Mouse (Mus musculus) MEL (cell line): ENCODE data around the gene Rfpl4b. TPM values are rescaled to one million over a fixed set of nuclear protein-coding genes. Genes with fewer than 3 reads are reported as not detected.

Experiments
- DNase-seq: peaks from one replicate; pipeline ENCODE4 v3.0.0; 2011; ENCODE audit warnings: low read depth, low spot score
- H3K27ac ChIP-seq: 2 replicates; pipeline ENCODE4 v1.5.1; 2012; ENCODE audit warnings: low read depth, mild to moderate bottlenecking, control low read depth, low read length, moderate library complexity; ENCODE audit not compliant: control insufficient read depth
- H3K27me3 ChIP-seq, 2 experiments: fragments of 150-350 bp in 1 of 2; sonication (generic) in 1 of 2; 2 replicates each; pipeline ENCODE4 v1.6.1; 2012; ENCODE audit warnings: low read length in 2 of 2, mild to moderate bottlenecking in 2 of 2, improper control_type of control experiment in 1 of 2, moderate library complexity in 1 of 2; ENCODE audit not compliant: insufficient read depth in 2 of 2, control insufficient read depth in 1 of 2
- H3K36me3 ChIP-seq, 2 experiments: 2 replicates each; pipeline ENCODE4 v1.6.1; 2012 to 2014; ENCODE audit warnings: low read length in 2 of 2, improper control_type of control experiment in 1 of 2, inconsistent platforms in 1 of 2, mild to moderate bottlenecking in 1 of 2; ENCODE audit not compliant: insufficient read depth in 2 of 2, control insufficient read depth in 1 of 2
- H3K4me1 ChIP-seq, 2 experiments: fragments of 150-350 bp in 1 of 2; sonication (generic) in 1 of 2; 2 replicates each; pipeline ENCODE4 v1.6.1; 2012; ENCODE audit warnings: low read length in 2 of 2, improper control_type of control experiment in 1 of 2, mild to moderate bottlenecking in 1 of 2; ENCODE audit not compliant: insufficient read depth in 2 of 2, control insufficient read depth in 1 of 2
- H3K4me3 ChIP-seq, 2 experiments: fragments of 150-350 bp in 1 of 2; sonication (generic) in 1 of 2; 2 replicates each; pipeline ENCODE4 v1.5.1; 2012; ENCODE audit warnings: low read depth in 2 of 2, low read length in 2 of 2, mild to moderate bottlenecking in 2 of 2, moderate library complexity in 2 of 2, control low read depth in 1 of 2, improper control_type of control experiment in 1 of 2; ENCODE audit not compliant: control insufficient read depth in 1 of 2, insufficient read depth in 1 of 2
- H3K79me2 ChIP-seq: 2 replicates; pipeline ENCODE4 v1.6.1; 2012; ENCODE audit warnings: mild to moderate bottlenecking, low read length, moderate library complexity; ENCODE audit not compliant: control insufficient read depth, poor library complexity, insufficient read depth
- H3K9ac ChIP-seq: 2 replicates; pipeline ENCODE4 v1.6.1; 2012; ENCODE audit warnings: low read depth, mild to moderate bottlenecking, control low read depth, low read length, moderate library complexity; ENCODE audit not compliant: control insufficient read depth, poor library complexity, severe bottlenecking
- H3K9me3 ChIP-seq: fragments of 150-350 bp; sonication (generic); replicated peaks from 2 replicates; pipeline ENCODE4 v1.6.1; 2012; ENCODE audit warnings: mild to moderate bottlenecking, low read length, improper control_type of control experiment, moderate library complexity; ENCODE audit not compliant: insufficient read depth
- BHLHE40 ChIP-seq: IDR thresholded peaks from 2 replicates; pipeline ENCODE4 v1.6.1; 2012; ENCODE audit warnings: low read depth, mild to moderate bottlenecking, inconsistent platforms, low read length, improper control_type of control experiment, borderline replicate concordance
- ZMIZ1 ChIP-seq: IDR thresholded peaks from 2 replicates; pipeline ENCODE4 v1.6.1; 2012; ENCODE audit warnings: low read depth, mild to moderate bottlenecking, inconsistent platforms, low read length, improper control_type of control experiment, moderate library complexity
- polyA plus RNA-seq, 2 experiments: library from polyadenylated mRNA; stranded (reverse) in 1 of 2; unstranded in 1 of 2; fragments of >175 nt in 1 of 2; fragments of >200 nt in 1 of 2; gene quantifications; 2 replicates each; pipeline versions ENCODE4 v1.2.1 to v1.2.4; 2012; ENCODE audit warnings: low replicate concordance in 2 of 2, low read depth in 1 of 2; ENCODE audit not compliant: insufficient read length in 2 of 2, insufficient read depth in 1 of 2, missing spikeins in 1 of 2
- total RNA-seq: library from RNA; depleted of rRNA; stranded (reverse); fragments of 300-350 nt; gene quantifications from 2 replicates; pipeline ENCODE4 v1.2.3, GENCODE M21; 2012; rRNA removed

Gene Rfpl4b
- total and polyA plus RNA-seq, 3 experiments = not detected

DNA sequence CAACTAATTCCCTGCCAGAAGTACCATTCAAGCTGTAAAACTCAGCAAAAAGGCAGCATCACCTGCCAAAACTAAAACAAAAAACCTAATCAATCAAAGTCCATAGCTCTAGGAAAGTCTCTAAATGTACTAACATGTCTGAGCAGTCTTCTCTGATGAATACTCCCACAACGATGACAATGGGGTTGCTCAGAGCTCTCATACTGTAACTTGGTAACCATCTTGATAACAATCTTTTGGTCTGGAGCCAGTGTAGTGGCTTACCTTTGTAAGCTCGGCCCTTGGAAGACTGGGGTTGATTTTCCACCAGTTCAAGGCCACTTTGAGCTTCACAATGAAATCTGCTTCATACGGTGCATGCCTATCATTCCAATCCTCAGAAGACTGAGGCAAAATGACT, 33.0 kb downstream of the Rfpl4b start:
- Histone ChIP-seq H3K27ac (no peak overlapping the region), H3K9me3 (no peaks in the 10 kb centered on the region), H3K36me3 (no peaks in the 10 kb centered on the region), H3K4me3 (no peak overlapping the region), H3K79me2 (no peaks in the 10 kb centered on the region), H3K9ac (no peak overlapping the region), H3K4me1 (no peaks in the 10 kb centered on the region), H3K27me3 (no peaks in the 10 kb centered on the region)
- no peak for DNase-seq
- TF ChIP-seq ZMIZ1 (no peak), BHLHE40 (no peak)

Other genes starting within 250 kb of the Rfpl4b start
- gene Lama4, start 143.7 kb upstream of the Rfpl4b start, total RNA-seq = not detected in 2 replicates
- not detected for gene Lama4, start 143.7 kb upstream of the Rfpl4b start, polyA plus RNA-seq